Mouse (Mus musculus): ENCODE data around the gene Cr2.

Cr2 gene

GRCm38 (mm10) chr1:195175980-195176931, at the start of gene Cr2:
TSS of gene Cr2 (minus strand) at chr1:195176716.
- WGBS = 8% methylated on average over 20 of the region's 20 CpGs

- WGBS = 76% methylated on average over 2 of the region's 2 CpGs
Measured at GRCm38 (mm10) chr1:195221781-195222180, 45.3 kb upstream of the Cr2 start.

- 67% methylated on average over 19 of the region's 19 CpGs for WGBS
Measured at GRCm38 (mm10) chr1:195212851-195213250, 36.3 kb upstream of the Cr2 start.

GRCm38 (mm10) chr1:195164996-195165755, 11.3 kb downstream of the Cr2 start:
- WGBS = 62% methylated on average over 9 of the region's 9 CpGs

- WGBS = 33% methylated on average over 3 of the region's 3 CpGs
Measured at GRCm38 (mm10) chr1:195132070-195132469, 44.4 kb downstream of the Cr2 start.

- WGBS = 19% methylated on average over 4 of the region's 4 CpGs
Measured at GRCm38 (mm10) chr1:195131675-195132015, 44.9 kb downstream of the Cr2 start.

- WGBS = under 1% methylated on average over 31 of the region's 31 CpGs
Measured at GRCm38 (mm10) chr1:195130953-195131674, 45.4 kb downstream of the Cr2 start, which contains the start of gene Cr1l. TSS of gene Cr1l (minus strand) at chr1:195131586.

GRCm38 (mm10) chr1:195130479-195130878, 46.0 kb downstream of the Cr2 start:
- WGBS = 9% methylated on average over 2 of the region's 2 CpGs

GRCm38 (mm10) chr1:195129867-195130266, 46.6 kb downstream of the Cr2 start:
- WGBS = 76% methylated on average over 1 of the region's 1 CpGs

GRCm38 (mm10) chr1:195114414-195114813, 62.1 kb downstream of the Cr2 start:
- WGBS = 97% methylated on average over 1 of the region's 1 CpGs

GRCm38 (mm10) chr1:195113621-195114020, 62.9 kb downstream of the Cr2 start:
- WGBS = 93% methylated on average over 4 of the region's 4 CpGs

- 88% methylated on average over 4 of the region's 4 CpGs for WGBS
Measured at GRCm38 (mm10) chr1:195100693-195101092, 75.8 kb downstream of the Cr2 start.

GRCm38 (mm10) chr1:195098004-195098403, 78.5 kb downstream of the Cr2 start:
- 100% methylated on average over 1 of the region's 1 CpGs for WGBS

- WGBS = 28% methylated on average over 14 of the region's 14 CpGs
Measured at GRCm38 (mm10) chr1:195092220-195092720, 84.2 kb downstream of the Cr2 start, which contains the start of gene Cd46. TSS of gene Cd46 (minus strand) at chr1:195092249.

GRCm38 (mm10) chr1:195091699-195092219, 84.8 kb downstream of the Cr2 start:
- 39% methylated on average over 11 of the region's 11 CpGs for WGBS

Data from cerebral cortex, adult 2 months (tissue).